Mouse (Mus musculus): ENCODE results near the gene Spin2-ps6. TPM values are rescaled to one million over a fixed set of nuclear protein-coding genes. Genes with fewer than 3 reads are reported as not detected.
"Not testable (repeated sequence)": the region's sequence is repeated elsewhere in the genome, so short reads cannot be mapped to it uniquely, and the experiment has no call there.

The Spin2-ps6 gene
- total RNA-seq (2021), result not detected

GRCm38 (mm10) chrX:33234569-33234968, at the start of gene Spin2-ps6:
TSS of gene Spin2-ps6 (plus strand) at chrX:33234869.
- DNase-seq (ENCODE audit: extremely low spot score in 1 of 2, low spot score in 2 of 2); intact Hi-C loops (cut with DNase I): not testable (repeated sequence)

Other genes with a start within 250 kb of the Spin2-ps6 start
- gene Btbd35f12, start 78.5 kb downstream of the Spin2-ps6 start, total RNA-seq (2021), result not detected